Mouse (Mus musculus): ENCODE data around the gene Ccdc92b. TPM values are rescaled to one million over a fixed set of nuclear protein-coding genes. Genes with fewer than 3 reads are reported as not detected.

Gene Ccdc92b
- total RNA-seq, 2 experiments from 2014 or later, result 21.9 to 22.1 TPM

- DNase-seq, result no peak
These were observed 36.5 kb downstream of the Ccdc92b start for GRCm38 (mm10) chr11:74655941-74656340.

DNA sequence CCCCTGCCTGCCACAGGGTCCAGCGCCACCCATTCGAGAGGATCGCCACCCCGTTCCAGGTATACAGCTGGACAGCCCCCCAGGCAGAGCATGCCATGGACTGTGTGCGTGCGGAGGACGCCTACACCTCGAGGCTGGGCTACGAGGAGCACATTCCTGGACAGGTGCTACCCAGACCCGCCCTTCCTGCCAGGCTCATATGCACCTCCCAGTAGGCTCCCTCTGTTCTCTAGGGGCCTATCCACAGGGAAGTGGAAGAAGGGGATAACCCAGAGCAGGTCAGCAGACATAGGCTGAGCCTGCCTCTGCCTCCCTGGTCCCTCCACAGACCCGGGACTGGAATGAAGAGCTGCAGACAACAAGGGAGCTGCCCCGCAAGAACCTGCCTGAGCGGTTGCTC, 40.9 kb downstream of the Ccdc92b start:
- DNase-seq, result no peak

- peak in 1 of 2 experiments; percentile 1 for DNase-seq
These were observed 42.2 kb downstream of the Ccdc92b start for GRCm38 (mm10) chr11:74661641-74662040.

DNA sequence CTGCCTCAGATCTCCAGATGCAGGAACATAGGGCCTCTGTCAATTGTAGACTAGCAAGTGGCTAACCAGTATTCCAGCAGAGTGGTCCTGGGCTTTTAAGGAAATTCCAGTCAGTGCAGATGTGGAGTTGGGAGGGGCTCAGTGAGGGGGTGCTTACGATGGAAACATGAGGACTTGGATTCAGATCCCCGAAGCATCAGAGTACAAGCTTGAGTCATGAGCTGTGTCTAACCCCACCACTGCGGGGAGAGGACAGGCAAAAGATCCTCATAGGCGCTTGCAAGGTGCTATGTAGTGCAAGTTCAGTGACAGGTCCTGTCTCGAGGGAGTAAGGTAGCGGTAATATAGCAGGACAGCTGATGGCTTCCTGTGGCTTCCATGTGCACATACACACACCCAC, 42.8 kb downstream of the Ccdc92b start:
- peak in 1 of 2 experiments; percentile 1 for DNase-seq

DNA sequence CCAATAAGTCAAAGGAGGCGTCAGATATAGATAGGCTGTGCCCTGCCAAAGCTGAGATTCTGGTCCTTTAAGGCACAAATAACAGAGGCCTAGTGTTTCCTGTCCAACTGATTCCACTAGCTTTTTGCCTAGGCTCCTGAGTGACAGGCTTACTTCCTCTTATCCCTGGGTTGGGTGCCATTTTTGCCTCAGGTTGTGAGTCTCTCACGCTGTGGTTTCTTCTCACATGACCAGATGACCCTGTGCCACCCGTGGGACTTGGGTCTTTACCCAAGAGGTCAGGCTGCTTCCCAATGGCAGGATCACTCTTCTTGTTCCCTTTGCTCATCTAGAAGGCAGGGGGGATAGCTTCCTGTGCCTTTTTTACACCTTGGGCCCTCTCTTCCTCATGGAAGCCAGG, 44.9 kb downstream of the Ccdc92b start:
- no peak for DNase-seq

DNA sequence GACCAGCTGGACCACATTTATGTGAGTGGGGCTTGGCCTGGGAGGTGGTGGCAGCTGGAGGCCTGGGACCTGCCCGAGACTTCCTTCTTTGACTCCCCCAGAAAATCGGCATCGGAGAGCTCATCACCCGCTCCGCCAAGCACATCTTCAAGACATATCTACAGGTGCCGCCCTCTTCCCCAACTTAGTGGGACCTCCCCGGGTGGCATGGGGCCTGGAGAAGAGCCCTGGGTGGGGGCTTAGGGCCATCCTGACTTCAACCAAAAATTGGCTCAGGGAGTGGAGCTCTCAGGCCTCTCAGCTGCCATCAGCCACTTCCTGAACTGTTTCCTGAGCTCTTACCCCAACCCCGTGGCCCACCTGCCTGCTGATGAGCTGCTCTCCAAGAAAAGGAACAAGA, 45.5 kb downstream of the Ccdc92b start:
- DNase-seq, result no peak

DNA sequence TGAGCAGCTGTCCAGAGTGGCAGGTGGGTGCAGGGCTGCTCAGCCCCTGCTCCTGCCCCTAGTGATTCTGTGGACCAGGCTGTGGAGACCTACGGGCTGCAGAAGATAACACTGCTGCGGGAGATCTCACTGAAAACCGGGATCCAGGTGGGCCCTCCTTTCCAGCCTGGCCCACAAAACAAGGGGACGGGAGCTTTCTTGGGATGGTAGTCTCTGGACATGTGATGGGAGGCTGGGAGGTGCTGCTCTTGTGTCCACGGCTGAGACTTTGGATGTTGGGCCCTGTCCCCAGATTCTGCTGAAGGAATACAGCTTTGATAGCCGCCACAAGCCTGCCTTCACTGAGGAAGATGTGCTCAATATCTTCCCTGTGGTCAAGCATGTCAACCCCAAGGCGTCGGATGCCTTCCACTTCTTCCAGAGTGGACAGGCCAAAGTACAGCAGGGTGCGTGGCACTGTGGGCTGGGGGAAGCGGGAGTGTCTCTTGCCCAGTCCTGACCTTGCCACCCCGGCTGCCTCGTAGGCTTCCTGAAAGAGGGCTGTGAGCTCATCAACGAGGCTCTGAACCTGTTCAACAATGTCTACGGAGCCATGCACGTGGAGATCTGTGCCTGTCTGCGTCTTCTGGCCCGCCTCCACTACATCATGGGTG, 46.4 kb downstream of the Ccdc92b start:
- DNase-seq, result no peak

GRCm38 (mm10) chr11:74666284-74666652, 46.9 kb downstream of the Ccdc92b start:
- no peak for DNase-seq

- no peak for DNase-seq
These were observed 47.6 kb downstream of the Ccdc92b start for GRCm38 (mm10) chr11:74666776-74667581.

GRCm38 (mm10) chr11:74667582-74668010, 48.2 kb downstream of the Ccdc92b start:
- no peak for DNase-seq

- DNase-seq, result no peak
These were observed 49.1 kb downstream of the Ccdc92b start for GRCm38 (mm10) chr11:74668466-74668865.

GRCm38 (mm10) chr11:74668971-74669370, 49.6 kb downstream of the Ccdc92b start:
- no peak for DNase-seq

- DNase-seq, result no peak
These were observed 50.7 kb downstream of the Ccdc92b start for GRCm38 (mm10) chr11:74670151-74670550.

DNA sequence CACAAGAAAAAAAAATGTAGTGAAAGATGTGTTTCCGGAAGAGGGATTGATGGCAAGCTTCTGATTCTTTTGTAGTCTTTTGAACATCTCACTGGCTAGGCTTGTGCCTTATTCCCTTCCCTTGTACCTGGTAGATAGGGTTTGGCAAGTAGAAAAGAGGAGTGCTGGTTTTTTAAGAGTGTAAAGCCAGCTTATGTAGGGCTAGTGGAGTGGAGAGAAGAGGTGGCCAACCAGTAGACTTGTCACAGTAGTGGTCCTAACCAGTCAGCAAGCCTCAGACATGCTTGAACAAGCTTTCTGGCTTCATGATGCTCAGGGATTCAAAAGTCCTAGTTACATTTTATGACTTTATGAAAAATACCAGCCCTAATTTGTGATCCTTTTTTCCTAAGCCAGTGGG, 51.6 kb downstream of the Ccdc92b start:
- no peak for DNase-seq

GRCm38 (mm10) chr11:74671839-74672238, 52.4 kb downstream of the Ccdc92b start:
- DNase-seq, result no peak

DNA sequence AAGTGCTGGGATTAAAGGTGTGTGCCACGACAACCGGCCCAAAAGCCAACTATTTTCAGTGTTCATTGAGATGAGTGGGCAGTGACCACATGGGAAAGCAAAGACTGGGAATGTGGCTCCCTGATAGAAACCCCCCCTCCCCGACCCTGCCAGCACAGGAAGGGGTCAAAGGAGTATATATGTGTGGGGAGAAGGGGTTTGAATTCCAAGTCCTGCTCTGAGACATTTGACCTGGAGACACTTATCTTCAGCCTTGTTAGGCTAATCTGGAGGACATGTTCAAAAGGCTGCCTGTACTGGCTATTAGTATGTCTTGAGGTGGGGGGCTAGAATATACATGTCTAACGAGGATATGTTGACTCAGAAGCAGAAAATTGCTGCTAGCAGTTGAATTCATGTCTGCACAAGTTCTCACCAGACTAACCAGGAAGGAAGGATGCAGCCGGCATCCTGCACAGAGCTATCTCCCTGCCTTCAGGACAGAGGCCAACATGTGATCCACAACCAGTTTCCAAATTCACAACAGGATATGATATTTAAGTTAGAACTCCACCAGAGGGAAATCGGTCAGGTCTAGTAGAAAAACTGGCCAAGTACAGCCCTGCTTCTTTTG, 53.6 kb downstream of the Ccdc92b start:
- no peak for DNase-seq

GRCm38 (mm10) chr11:74673561-74673960, 54.2 kb downstream of the Ccdc92b start:
- no peak for DNase-seq

GRCm38 (mm10) chr11:74674713-74675112, 55.3 kb downstream of the Ccdc92b start:
- no peak for DNase-seq

GRCm38 (mm10) chr11:74675156-74675555, 55.8 kb downstream of the Ccdc92b start:
- peak in 1 of 2 experiments; percentile 41 for DNase-seq
